Mouse (Mus musculus): ENCODE data around the gene Alkbh7. TPM values are rescaled to one million over a fixed set of nuclear protein-coding genes. Genes with fewer than 3 reads are reported as not detected.

Gene Alkbh7
- 12.5 and 13.6 TPM in 2 replicates for polyA plus RNA-seq (2012; ENCODE audit: insufficient read depth, insufficient read length, missing spikeins)

DNA sequence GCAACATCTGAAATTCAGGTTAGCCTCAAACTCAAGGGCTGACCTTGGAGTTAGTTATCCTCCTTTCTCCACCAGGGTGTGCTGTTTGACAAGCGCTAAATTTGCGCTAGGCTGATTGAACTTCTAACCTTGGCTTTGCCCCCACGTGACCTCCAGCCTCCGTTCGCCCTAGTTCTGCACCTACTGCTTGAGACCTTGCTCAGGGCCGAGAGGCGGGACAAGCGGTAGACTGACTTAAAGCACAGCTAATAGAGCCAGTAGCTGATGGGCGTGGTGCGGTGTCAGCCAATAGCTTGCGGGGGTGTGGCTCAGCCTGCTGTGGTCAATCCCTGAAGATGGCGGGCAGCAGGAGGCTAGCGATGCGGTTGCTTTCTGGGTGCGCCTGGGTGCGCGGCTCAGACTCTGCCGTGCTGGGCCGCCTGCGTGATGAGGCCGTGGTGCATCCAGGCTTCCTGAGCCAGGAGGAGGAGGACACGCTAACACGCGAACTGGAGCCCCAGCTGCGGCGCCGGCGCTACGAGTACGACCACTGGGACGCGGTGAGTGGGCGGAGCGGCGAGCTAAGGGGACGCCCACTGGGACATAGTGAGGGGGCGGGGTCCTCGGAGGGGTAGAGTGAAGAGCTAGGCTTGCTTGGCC, at the start of gene Alkbh7:
Gene Alkbh7, plus strand, starts transcription at position 311 of the 639 bp plus-strand sequence.
- H3K27ac ChIP-seq (ENCODE audit: insufficient read depth, low read depth, low read length) = no peak within 1 kb of the TSS
- TF ChIP-seq POLR2A (IDR thresholded peaks at IDR 0.05; ENCODE audit: borderline replicate concordance, low read depth, low read length) (no peak), CTCF (IDR thresholded peaks at IDR 0.05; ENCODE audit: low read depth, low read length) (no peak)

GRCm38 (mm10) chr17:56950915-56951314, 46.2 kb upstream of the Alkbh7 start:
- Histone ChIP-seq H3K4me3 (ENCODE audit: insufficient read depth, low read length) (no peak overlapping the region), H3K27ac (ENCODE audit: insufficient read depth, low read depth, low read length) (no peak overlapping the region), H3K4me1 (ENCODE audit: control insufficient read depth, insufficient read depth, low read length) (no peaks in the 10 kb centered on the region)
- TF ChIP-seq CTCF (IDR thresholded peaks at IDR 0.05; ENCODE audit: low read depth, low read length) = peak; percentile 99
- TF ChIP-seq POLR2A (IDR thresholded peaks at IDR 0.05; ENCODE audit: borderline replicate concordance, low read depth, low read length) = no peak

More for the DNA sequence above, at the start of gene Alkbh7:
- Histone ChIP-seq H3K4me3 (ENCODE audit: insufficient read depth, low read length) (peak within 1 kb of the TSS; percentile 81), H3K4me1 (ENCODE audit: control insufficient read depth, insufficient read depth, low read length) (no peaks in the 10 kb centered on the region; the same call in 1 of the 2 replicates)

- Histone ChIP-seq H3K4me1 (ENCODE audit: control insufficient read depth, insufficient read depth, low read length) (peaks cover 3% of the 10 kb centered on the region; the same call in 1 of the 2 replicates), H3K4me3 (ENCODE audit: insufficient read depth, low read length) (no peak overlapping the region), H3K27ac (ENCODE audit: insufficient read depth, low read depth, low read length) (no peak overlapping the region)
- no peak for TF ChIP-seq CTCF (IDR thresholded peaks at IDR 0.05; ENCODE audit: low read depth, low read length)
- no peak for TF ChIP-seq POLR2A (IDR thresholded peaks at IDR 0.05; ENCODE audit: borderline replicate concordance, low read depth, low read length)
Observed at GRCm38 (mm10) chr17:56952639-56953038, 44.5 kb upstream of the Alkbh7 start.

DNA sequence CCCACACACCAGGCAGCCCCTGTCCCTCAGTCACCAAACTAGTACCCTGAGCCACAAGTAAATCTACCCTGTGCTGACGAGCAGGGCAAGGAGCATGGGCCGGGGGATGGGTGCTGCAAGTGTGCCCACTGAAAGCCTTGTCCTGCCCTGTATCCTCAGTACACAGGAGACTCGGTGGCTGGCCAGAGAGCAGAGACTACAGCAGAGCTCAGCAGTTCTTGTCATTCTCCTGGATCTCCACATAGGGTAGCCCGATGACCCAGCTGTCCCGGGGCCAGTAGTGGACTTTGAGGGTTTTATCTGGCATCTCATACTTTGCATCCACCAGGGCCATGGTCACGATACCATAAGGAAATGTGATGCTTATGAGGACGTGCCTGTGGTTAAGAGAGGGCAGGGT, 42.3 kb upstream of the Alkbh7 start:
- no peak for TF ChIP-seq POLR2A (IDR thresholded peaks at IDR 0.05; ENCODE audit: borderline replicate concordance, low read depth, low read length)
- no peak for TF ChIP-seq CTCF (IDR thresholded peaks at IDR 0.05; ENCODE audit: low read depth, low read length)
- Histone ChIP-seq H3K27ac (ENCODE audit: insufficient read depth, low read depth, low read length) (no peak overlapping the region), H3K4me1 (ENCODE audit: control insufficient read depth, insufficient read depth, low read length) (peaks cover 6% of the 10 kb centered on the region), H3K4me3 (ENCODE audit: insufficient read depth, low read length) (no peak overlapping the region)

DNA sequence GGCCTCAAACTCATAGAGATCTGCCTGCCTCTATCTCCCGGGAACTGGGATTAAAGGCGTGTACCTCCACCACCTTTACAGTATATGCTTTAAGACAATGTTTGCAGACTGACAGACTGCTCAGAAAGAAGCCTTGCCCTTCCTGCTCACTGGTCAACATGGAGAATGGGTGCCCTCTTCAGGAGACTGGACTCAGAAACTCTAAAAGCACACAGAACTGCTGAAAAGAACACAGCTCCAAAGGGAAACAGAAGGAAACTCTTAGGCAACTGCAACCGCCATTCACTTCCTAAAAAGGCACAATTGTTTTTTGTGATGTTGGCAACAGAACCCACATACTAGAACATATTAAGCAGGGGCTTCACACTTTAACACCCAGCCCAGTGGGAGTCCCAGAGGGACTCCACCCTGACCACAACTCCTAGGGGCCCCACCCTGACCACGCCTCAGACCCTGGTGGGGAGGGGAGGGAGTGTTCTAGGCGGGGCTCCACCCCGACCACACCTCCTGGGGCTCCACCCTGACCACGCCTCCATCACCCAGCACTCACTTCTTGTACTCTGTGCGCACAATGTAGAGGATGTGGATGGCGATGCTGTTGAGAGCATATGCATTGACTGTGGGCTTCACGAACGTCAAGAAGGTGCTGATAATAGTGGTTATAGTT, 39.2 kb upstream of the Alkbh7 start:
- Histone ChIP-seq H3K27ac (ENCODE audit: insufficient read depth, low read depth, low read length) (peak overlapping the region; percentile 46), H3K4me1 (ENCODE audit: control insufficient read depth, insufficient read depth, low read length) (peaks cover 6% of the 10 kb centered on the region), H3K4me3 (ENCODE audit: insufficient read depth, low read length) (peak overlapping the region; percentile 21)
- TF ChIP-seq POLR2A (IDR thresholded peaks at IDR 0.05; ENCODE audit: borderline replicate concordance, low read depth, low read length) = no peak
- no peak for TF ChIP-seq CTCF (IDR thresholded peaks at IDR 0.05; ENCODE audit: low read depth, low read length)

- TF ChIP-seq CTCF (IDR thresholded peaks at IDR 0.05; ENCODE audit: low read depth, low read length) (no peak), POLR2A (IDR thresholded peaks at IDR 0.05; ENCODE audit: borderline replicate concordance, low read depth, low read length) (no peak)
- Histone ChIP-seq H3K4me3 (ENCODE audit: insufficient read depth, low read length) (no peak overlapping the region), H3K27ac (ENCODE audit: insufficient read depth, low read depth, low read length) (no peak overlapping the region), H3K4me1 (ENCODE audit: control insufficient read depth, insufficient read depth, low read length) (peaks cover 6% of the 10 kb centered on the region)
Observed at GRCm38 (mm10) chr17:56958667-56959066, 38.5 kb upstream of the Alkbh7 start.

GRCm38 (mm10) chr17:56961880-56962279, 35.3 kb upstream of the Alkbh7 start:
- peaks cover 17% of the 10 kb centered on the region for H3K4me1 ChIP-seq (ENCODE audit: control insufficient read depth, insufficient read depth, low read length)
- H3K27ac ChIP-seq (ENCODE audit: insufficient read depth, low read depth, low read length) = no peak overlapping the region
- H3K4me3 ChIP-seq (ENCODE audit: insufficient read depth, low read length) = no peak overlapping the region
- TF ChIP-seq POLR2A (IDR thresholded peaks at IDR 0.05; ENCODE audit: borderline replicate concordance, low read depth, low read length) = no peak
- TF ChIP-seq CTCF (IDR thresholded peaks at IDR 0.05; ENCODE audit: low read depth, low read length) = no peak

GRCm38 (mm10) chr17:56962642-56963405, 34.3 kb upstream of the Alkbh7 start:
- Histone ChIP-seq H3K27ac (ENCODE audit: insufficient read depth, low read depth, low read length) (no peak overlapping the region), H3K4me1 (ENCODE audit: control insufficient read depth, insufficient read depth, low read length) (peaks cover 14% of the 10 kb centered on the region), H3K4me3 (ENCODE audit: insufficient read depth, low read length) (no peak overlapping the region)
- TF ChIP-seq POLR2A (IDR thresholded peaks at IDR 0.05; ENCODE audit: borderline replicate concordance, low read depth, low read length) = no peak
- no peak for TF ChIP-seq CTCF (IDR thresholded peaks at IDR 0.05; ENCODE audit: low read depth, low read length)

- Histone ChIP-seq H3K4me3 (ENCODE audit: insufficient read depth, low read length) (no peak overlapping the region), H3K4me1 (ENCODE audit: control insufficient read depth, insufficient read depth, low read length) (peaks cover 11% of the 10 kb centered on the region), H3K27ac (ENCODE audit: insufficient read depth, low read depth, low read length) (no peak overlapping the region)
- no peak for TF ChIP-seq CTCF (IDR thresholded peaks at IDR 0.05; ENCODE audit: low read depth, low read length)
Observed at GRCm38 (mm10) chr17:56963646-56964045, 33.5 kb upstream of the Alkbh7 start.

DNA sequence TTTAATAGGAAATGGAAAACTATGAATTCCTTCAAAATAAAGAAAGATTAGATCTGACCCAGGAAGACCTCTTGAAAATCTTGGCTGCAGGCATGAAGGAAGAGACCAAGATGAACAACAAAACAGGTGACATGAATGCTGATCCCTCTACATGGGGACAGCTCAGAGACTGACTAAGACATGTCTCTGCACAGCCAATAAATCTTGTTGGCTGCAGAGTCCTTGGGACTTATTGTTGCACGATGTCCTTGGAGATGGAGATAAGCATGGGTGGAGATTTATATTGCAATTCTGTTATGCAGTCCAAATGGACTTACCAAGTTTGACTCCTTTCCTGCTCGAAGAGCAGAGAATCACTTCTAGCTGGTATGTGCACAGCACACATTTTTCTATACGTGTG, 27.8 kb upstream of the Alkbh7 start:
- Histone ChIP-seq H3K27ac (ENCODE audit: insufficient read depth, low read depth, low read length) (no peak overlapping the region), H3K4me1 (ENCODE audit: control insufficient read depth, insufficient read depth, low read length) (peaks cover 10% of the 10 kb centered on the region), H3K4me3 (ENCODE audit: insufficient read depth, low read length) (no peak overlapping the region)
- TF ChIP-seq CTCF (IDR thresholded peaks at IDR 0.05; ENCODE audit: low read depth, low read length) (no peak), POLR2A (IDR thresholded peaks at IDR 0.05; ENCODE audit: borderline replicate concordance, low read depth, low read length) (no peak)
